Mouse (Mus musculus) CH12.LX (cell line): ENCODE results near the gene Tet2.

Source experiments
- CHD1 ChIP-seq: IDR thresholded peaks from 2 replicates; pipeline ENCODE4 v1.6.1; 2012; ENCODE audit warnings: low read depth, low read length, improper control_type of control experiment, inconsistent platforms
- CTCF ChIP-seq, 2 experiments: IDR thresholded peaks in 1 of 2; conservative IDR thresholded peaks in 1 of 2; 2 replicates each; pipeline ENCODE4 v1.5.1; 2011 to 2012; ENCODE audit warnings: low read depth in 2 of 2, low read length in 2 of 2, improper control_type of control experiment in 1 of 2, inconsistent platforms in 1 of 2, mild to moderate bottlenecking in 1 of 2, moderate library complexity in 1 of 2
- EP300 ChIP-seq: IDR thresholded peaks from 2 replicates; pipeline ENCODE4 v1.6.1; 2011; ENCODE audit warnings: low read length, improper control_type of control experiment
- ETS1 ChIP-seq: conservative IDR thresholded peaks from 2 replicates; pipeline ENCODE4 v1.6.1; 2012; ENCODE audit warnings: low read depth, mild to moderate bottlenecking, inconsistent platforms, low read length, improper control_type of control experiment, moderate library complexity
- NRF1 ChIP-seq: IDR thresholded peaks from 2 replicates; pipeline ENCODE4 v1.6.1; 2014; ENCODE audit warnings: low read depth, mild to moderate bottlenecking, inconsistent platforms, low read length, improper control_type of control experiment, moderate library complexity
- POLR2A ChIP-seq: IDR thresholded peaks from 2 replicates; pipeline ENCODE4 v1.6.1; 2011; ENCODE audit warnings: low read depth, mild to moderate bottlenecking, improper control_type of control experiment, low read length

GRCm38 (mm10) chr3:133530664-133531063, 14.3 kb downstream of the Tet2 start:
- TF ChIP-seq POLR2A (no peak), CHD1 (no peak), CTCF (conservative IDR thresholded peaks at IDR 0.05 in 1 of 2, IDR thresholded peaks at IDR 0.05 in 1 of 2; ENCODE audit: low read depth in 2 of 2, low read length in 2 of 2) (no peak), EP300 (no peak), ETS1 (no peak), NRF1 (no peak)
